Mouse (Mus musculus) T-helper 2 cell (primary cell): ENCODE measurements around the gene Gm18596.
"Not testable (repeated sequence)": the region's sequence is repeated elsewhere in the genome, so short reads cannot be mapped to it uniquely, and the experiment has no call there.

Experiments used
- in situ Hi-C: fragments of 300-600 bp; cut with MboI, MseI; formaldehyde crosslinking; loops from one replicate; pipeline ENCODE4 v1.15.1; 2025; ENCODE audit warnings: high pct_unique_total_duplicates

The Gm18596 gene

DNA sequence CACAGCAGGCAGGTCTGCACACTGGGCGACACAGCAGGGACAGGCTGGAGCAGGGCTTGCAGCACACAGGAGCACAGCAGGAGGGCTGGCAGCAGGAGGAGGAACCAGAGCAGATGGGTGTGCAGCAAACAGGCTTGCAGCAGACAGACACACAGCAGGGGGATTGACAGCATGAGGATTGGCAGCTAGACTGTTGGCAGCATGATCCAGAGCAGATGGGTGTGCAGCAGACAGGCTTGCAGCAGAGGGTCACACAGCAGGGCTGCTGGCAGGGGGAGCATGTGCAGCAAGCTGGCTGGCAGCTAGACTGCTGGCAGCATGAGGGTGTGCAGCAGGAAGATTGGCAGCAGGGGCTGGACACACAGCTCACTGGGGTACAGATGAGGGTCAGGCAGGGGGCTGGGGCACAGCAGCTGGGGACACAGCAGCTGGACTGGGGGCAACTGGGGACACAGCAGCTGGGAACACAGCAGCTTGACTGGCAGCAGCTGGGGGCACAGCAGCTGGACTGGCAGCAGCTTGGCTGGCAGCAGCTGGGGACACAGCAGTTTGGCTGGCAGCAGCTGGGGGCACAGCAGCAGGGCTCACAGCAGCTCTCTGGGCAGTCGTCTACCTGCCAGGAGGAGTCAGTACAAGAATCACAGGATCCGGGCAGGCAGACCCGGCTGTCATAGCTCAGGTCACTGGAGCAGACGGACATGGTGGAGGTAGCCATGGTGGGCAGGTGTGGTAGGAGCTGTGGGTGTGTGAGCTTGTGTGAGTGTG lies at the start of gene Gm18596:
Gene Gm18596, minus strand, starts transcription at position 715 of the 765 bp plus-strand sequence.
- in situ Hi-C loops: not testable (repeated sequence)

DNA sequence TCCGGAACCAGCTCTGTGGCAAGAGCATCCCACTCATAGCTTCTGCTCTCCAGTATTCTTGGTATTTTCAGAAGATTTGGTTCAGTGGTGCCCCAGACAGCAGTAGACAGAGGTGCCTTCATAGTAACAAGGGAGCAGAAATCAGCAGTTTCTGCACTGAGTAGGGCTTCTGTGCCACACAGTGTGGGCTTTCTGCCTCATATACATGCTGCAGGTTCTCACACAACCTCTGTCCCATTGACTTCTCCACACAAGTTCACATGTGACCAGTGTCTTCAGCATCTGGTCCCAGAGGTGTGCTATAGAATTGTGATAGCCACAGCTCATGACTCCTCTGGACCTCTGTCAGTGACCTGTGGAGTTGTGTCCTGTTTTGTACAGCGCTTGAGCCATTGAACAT lies 46.2 kb upstream of the Gm18596 start:
- in situ Hi-C loops: no loop called here

GRCm38 (mm10) chr10:77787876-77788275 lies 45.4 kb upstream of the Gm18596 start, which contains the start of gene Gm7137:
Gene Gm7137, minus strand, starts transcription at chr10:77788200.
- in situ Hi-C loops: not testable (repeated sequence)

- in situ Hi-C loops: not testable (repeated sequence)
Measured at GRCm38 (mm10) chr10:77783396-77783795, 41.0 kb upstream of the Gm18596 start.

DNA sequence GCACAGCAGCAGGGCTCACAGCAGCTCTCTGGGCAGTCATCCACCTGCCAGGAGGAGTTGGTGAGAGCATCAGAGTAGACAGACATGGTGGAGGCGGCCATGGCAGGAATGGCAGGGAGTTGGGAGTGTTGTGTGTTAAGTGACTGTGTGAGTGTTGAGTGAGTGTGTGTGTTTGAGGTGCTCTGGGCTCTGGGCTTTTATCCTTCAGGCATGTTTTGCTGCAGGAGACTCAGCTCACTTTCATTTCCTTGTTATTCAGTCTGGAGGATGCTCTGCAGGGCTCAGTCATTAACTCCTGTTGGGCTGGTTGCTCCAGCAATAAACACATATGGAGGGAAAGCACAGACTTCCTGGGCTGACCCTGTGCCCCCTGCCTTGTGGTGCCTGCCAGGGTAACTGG lies 40.0 kb upstream of the Gm18596 start, which contains the start of gene Gm3250:
Gene Gm3250, minus strand, starts transcription at position 101 of the 400 bp plus-strand sequence.
- in situ Hi-C loops: not testable (repeated sequence)

DNA sequence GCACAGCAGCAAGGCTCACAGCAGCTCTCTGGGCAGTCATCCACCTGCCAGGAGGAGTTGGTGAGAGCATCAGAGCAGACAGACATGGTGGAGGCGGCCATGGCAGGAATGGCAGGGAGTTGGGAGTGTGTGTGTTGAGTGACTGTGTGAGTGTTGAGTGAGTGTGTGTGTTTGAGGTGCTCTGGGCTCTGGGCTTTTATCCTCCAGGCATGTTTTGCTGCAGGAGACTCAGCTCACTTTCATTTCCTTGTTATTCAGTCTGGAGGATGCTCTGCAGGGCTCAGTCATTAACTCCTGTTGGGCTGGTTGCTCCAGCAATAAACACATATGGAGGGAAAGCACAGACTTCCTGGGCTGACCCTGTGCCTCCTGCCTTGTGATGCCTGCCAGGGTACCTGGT lies 34.4 kb upstream of the Gm18596 start, which contains the start of gene Gm7138:
Gene Gm7138, minus strand, starts transcription at position 101 of the 400 bp plus-strand sequence.
- in situ Hi-C loops: not testable (repeated sequence)

GRCm38 (mm10) chr10:77772142-77772541 lies 29.7 kb upstream of the Gm18596 start:
- in situ Hi-C loops: not testable (repeated sequence)

DNA sequence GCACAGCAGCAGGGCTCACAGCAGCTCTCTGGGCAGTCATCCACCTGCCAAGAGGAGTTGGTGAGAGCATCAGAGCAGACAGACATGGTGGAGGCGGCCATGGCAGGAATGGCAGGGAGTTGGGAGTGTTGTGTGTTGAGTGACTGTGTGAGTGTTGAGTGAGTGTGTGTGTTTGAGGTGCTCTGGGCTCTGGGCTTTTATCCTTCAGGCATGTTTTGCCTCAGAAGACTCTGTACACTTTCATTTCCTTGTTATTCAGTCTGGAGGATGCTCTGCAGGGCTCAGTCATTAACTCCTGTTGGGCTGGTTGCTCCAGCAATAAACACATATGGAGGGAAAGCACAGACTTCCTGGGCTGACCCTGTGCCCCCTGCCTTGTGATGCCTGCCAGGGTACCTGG lies 28.8 kb upstream of the Gm18596 start, which contains the start of gene Gm3238:
Gene Gm3238, minus strand, starts transcription at position 101 of the 400 bp plus-strand sequence.
- in situ Hi-C loops: not testable (repeated sequence)

DNA sequence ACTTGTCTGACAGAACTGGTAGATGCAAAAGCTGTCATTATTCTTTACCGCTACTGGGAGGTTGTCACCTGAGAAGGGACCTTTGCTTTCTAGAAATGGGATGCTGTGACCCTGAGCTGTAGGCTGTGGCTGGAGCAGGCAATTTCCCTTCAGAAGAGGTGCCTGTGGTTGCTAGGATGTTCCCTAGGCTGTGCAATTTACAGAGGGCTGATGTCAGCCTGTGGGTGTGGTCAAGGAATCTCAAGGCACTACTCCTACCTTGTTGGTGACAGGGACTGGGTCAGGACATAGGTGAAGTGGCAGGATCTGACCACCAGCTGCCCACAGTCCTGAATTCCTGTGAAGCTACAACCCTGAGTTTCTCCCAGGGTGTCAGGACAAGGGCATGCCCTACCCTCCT lies 27.3 kb upstream of the Gm18596 start:
- in situ Hi-C loops: no loop called here

- in situ Hi-C loops: not testable (repeated sequence)
Measured at GRCm38 (mm10) chr10:77759582-77759981, 17.1 kb upstream of the Gm18596 start, which contains the start of gene Gm3233. Gene Gm3233, minus strand, starts transcription at chr10:77759682.

DNA sequence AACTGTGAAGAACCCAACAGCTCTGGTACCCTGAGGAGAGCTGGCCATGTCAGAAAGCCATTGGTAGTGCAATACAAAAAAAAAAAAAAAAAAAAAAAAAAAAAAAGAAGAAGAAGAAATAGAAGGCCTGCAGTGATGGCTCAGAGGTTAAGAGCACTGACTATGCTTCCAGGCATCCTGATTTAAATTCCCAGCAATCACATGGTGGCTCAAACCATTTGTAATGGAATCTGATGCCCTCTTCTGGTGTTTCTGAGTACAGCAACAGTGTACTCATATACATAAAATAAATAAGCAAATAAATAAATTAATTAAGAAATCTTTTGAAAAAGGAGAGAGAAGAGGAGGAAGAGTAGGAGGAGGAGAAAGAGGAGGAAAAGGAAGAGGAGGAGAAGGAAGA lies 11.0 kb upstream of the Gm18596 start:
- in situ Hi-C loops: no loop called here

- in situ Hi-C loops: not testable (repeated sequence)
Measured at GRCm38 (mm10) chr10:77752312-77752711, 9.9 kb upstream of the Gm18596 start.

GRCm38 (mm10) chr10:77751254-77751653 lies 8.8 kb upstream of the Gm18596 start, which contains the start of gene Gm9736:
Gene Gm9736, minus strand, starts transcription at chr10:77751354.
- in situ Hi-C loops: not testable (repeated sequence)

- in situ Hi-C loops: not testable (repeated sequence)
Measured at GRCm38 (mm10) chr10:77750686-77751085, 8.2 kb upstream of the Gm18596 start.

DNA sequence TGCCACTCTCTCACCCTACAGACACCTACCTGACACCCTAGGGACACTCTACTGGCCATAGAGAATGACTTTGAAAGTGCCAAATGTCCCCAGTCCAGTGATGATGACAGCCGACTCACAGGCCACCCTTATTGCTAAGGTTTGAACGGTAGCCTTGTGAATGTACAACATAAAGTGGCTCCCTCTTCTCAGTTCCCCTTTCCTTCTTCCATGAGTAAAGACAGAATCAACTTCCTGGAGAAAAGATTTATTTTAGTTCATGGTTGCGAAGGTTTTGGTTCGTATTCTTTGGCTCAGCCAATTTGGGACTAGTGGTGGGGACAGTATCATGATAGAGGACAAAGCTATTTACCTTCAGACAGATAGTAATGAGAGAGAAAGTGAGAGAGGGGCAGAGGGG lies 3.5 kb downstream of the Gm18596 start:
- in situ Hi-C loops: no loop called here

DNA sequence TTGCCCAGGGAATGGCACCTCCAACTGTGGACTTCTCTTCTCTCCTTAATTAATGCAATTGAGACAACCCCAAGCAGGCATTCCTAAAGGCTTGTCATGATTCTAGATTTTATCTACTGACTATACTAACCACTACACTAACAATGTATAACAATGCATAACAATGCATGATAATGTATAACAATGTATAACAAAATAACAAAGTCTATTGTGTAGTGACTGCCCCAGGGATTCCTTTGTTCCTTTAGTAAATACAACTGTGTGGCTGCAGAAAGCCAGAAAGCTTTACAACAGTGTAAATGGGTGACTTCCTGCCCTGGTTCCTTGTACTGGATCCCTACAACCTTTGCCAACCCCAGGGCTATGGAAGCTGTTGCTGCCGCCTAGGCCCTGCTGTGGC lies 6.5 kb downstream of the Gm18596 start:
- in situ Hi-C loops: no loop called here

DNA sequence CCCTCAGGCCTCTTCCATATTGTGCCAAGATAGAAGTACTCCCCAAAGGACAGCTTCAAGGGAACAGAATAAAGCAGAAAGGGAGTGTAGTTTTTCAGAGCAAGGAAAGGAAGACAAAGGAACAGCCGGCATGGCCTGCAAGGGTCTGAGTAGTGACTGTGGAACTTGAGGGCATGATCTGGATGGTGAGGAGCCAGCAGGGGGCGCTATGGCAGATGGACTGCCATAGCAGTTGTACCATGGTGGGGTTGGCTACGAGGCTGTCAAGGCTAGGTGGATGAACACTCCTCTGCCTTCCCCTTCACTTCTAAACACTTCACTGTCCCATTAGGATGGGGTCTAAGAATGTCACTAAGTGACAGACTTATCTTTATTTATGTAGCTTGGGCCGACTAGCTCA lies 13.2 kb downstream of the Gm18596 start:
- in situ Hi-C loops: no loop called here

GRCm38 (mm10) chr10:77728280-77728679 lies 14.2 kb downstream of the Gm18596 start:
- in situ Hi-C loops: no loop called here

DNA sequence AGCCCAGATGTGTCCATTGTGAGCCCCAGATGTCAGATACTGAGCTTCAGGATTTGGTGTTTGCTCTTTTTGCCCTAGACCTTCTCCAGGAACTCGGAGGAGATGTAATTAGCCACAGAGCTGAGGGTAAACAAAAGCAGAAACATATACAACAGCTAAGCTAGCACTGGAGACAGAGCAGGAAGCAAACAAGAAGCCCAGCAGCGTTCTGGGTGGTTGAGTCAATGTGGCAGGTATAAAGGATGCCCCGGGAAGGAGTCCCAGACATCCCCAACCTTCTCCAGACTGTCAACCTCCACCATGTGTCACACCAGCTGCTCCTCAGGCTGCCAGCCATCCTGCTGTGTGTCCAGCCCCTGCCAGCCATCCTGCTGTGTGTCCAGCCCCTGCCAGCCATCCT lies 16.3 kb downstream of the Gm18596 start, which contains the start of gene Gm10100:
Gene Gm10100, plus strand, starts transcription at position 301 of the 400 bp plus-strand sequence.
- in situ Hi-C loops: no loop called here

DNA sequence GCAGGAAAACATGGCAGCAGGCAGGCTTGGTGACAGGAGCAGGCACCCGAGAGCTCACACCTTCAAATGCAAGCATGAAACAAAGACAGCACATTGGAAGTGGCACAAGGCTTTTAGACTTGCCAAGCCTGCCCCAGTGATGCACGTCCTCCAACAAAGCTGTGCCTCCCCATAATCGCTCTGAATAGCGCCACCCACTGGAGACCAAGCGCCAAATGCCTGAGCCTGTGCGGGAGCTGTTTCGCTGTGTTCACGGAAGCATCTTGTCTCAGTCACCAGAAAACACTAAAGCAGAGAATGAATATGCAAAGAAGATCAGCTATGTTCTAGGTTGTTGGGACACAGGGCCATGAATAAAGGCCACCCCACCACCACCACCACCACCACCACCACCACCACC lies 17.6 kb downstream of the Gm18596 start:
- in situ Hi-C loops: no loop called here

DNA sequence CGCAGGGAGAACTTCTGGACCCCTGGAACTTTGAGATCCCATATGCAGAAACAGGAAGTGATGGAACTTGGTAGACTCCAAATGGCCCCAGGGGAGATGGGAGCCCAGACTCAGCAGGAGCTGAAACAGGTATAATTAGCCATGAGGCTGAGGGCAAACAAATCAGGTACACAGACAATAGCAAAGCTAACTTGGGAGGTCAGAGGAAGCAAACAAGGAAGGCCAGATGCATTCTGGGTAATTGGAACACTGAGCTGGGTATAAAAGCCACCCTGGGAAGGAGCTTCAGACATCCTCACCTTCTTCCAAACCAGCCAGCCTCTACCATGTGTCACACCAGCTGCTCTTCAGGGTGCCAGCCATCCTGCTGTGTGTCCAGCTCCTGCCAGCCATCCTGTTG lies 22.1 kb downstream of the Gm18596 start, which contains the start of gene Krtap12-1:
Gene Krtap12-1, plus strand, starts transcription at position 301 of the 400 bp plus-strand sequence.
- in situ Hi-C loops: not testable (repeated sequence)

GRCm38 (mm10) chr10:77715507-77715906 lies 26.9 kb downstream of the Gm18596 start, which contains the start of gene Gm10142:
Gene Gm10142, plus strand, starts transcription at chr10:77715807.
- in situ Hi-C loops: no loop called here

- in situ Hi-C loops: no loop called here
Measured at GRCm38 (mm10) chr10:77713734-77714133, 28.7 kb downstream of the Gm18596 start.
